Mouse (Mus musculus) forebrain, embryonic 13.5 days (tissue): ENCODE data around the gene Btg4. TPM values are rescaled to one million over a fixed set of nuclear protein-coding genes. Genes with fewer than 3 reads are reported as not detected.

ENCODE experiments used
- ATAC-seq: fragments of 200-750 bp; cut with Nextera tagmentation; 2 replicates; pipeline ENCODE4 v1.8.0; 2017
- H3K27ac ChIP-seq: fragments of 300-500 bp; sonication (generic); 2 replicates; pipeline ENCODE4 v1.5.1; 2015; ENCODE audit warnings: inconsistent platforms, mild to moderate bottlenecking, moderate library complexity
- H3K27me3 ChIP-seq: fragments of 300-500 bp; sonication (generic); 2 replicates; pipeline ENCODE4 v1.6.1; 2015; ENCODE audit warnings: mild to moderate bottlenecking, inconsistent platforms
- H3K36me3 ChIP-seq: fragments of 300-500 bp; sonication (generic); 2 replicates; pipeline ENCODE4 v1.6.1; 2015; ENCODE audit warnings: mild to moderate bottlenecking, inconsistent platforms; ENCODE audit not compliant: poor library complexity, severe bottlenecking
- H3K4me1 ChIP-seq: fragments of 300-500 bp; sonication (generic); 2 replicates; pipeline ENCODE4 v1.6.1; 2015; ENCODE audit warnings: inconsistent platforms
- H3K4me2 ChIP-seq: fragments of 300-500 bp; sonication (generic); 2 replicates; pipeline ENCODE4 v1.6.1; 2015; ENCODE audit warnings: inconsistent platforms, mild to moderate bottlenecking, moderate library complexity
- H3K4me3 ChIP-seq: fragments of 300-500 bp; sonication (generic); 2 replicates; pipeline ENCODE4 v1.5.1; 2015; ENCODE audit warnings: mild to moderate bottlenecking, inconsistent platforms
- H3K9ac ChIP-seq: fragments of 300-500 bp; sonication (generic); 2 replicates; pipeline ENCODE4 v1.6.1; 2015; ENCODE audit warnings: mild to moderate bottlenecking, inconsistent platforms
- H3K9me3 ChIP-seq: fragments of 300-500 bp; sonication (generic); replicated peaks from 2 replicates; pipeline ENCODE4 v1.6.1; 2016; ENCODE audit warnings: inconsistent platforms
- WGBS: fragments of 180-500 bp; shearing (Covaris S2); methylation state at CpG from one replicate; pipeline ENCODE4 v1.1.7; 2015; 5-methylcytosine and 5-hydroxymethylcytosine counted together
- polyA plus RNA-seq: library from polyadenylated mRNA; unstranded; fragments of >200 nt; fragmentation: Nextera tagmentation; extraction: Ambion mirVana; gene quantifications from 2 replicates; pipeline ENCODE4 v1.2.1, GENCODE M21; 2015

The Btg4 gene
- polyA plus RNA-seq, 1 experiment from 2014 or later: not detected

DNA sequence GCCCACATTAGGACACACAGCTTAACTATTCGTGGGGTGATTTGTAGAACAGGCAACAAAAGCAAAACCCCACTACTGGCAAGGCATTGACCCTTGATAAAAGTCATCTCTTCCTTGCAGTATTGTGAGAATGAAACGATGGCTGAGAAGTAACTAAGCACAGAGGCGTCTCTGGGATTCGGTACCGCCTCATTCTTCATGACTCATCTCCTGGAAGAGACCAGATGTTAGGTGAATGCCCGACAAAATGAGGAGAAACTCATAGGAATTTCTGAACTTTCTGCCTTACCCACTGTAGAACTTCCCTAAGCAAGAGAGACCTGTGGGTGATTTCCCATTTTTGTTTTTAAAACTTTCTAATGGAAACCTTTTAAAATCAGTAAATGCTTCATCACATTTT, 18.6 kb upstream of the Btg4 start:
- no peak for ATAC-seq
- no peaks in the 10 kb centered on the region for H3K4me1 ChIP-seq
- H3K27ac ChIP-seq: no peak overlapping the region
- H3K9ac ChIP-seq: no peak overlapping the region
- no peaks in the 10 kb centered on the region for H3K9me3 ChIP-seq
- WGBS: 88% methylated on average over 6 of the region's 6 CpGs
- H3K36me3 ChIP-seq: no peaks in the 10 kb centered on the region
- no peaks in the 10 kb centered on the region for H3K27me3 ChIP-seq
- H3K4me3 ChIP-seq: no peak overlapping the region
- H3K4me2 ChIP-seq: no peak overlapping the region

GRCm38 (mm10) chr9:51052180-51052579, 8.5 kb upstream of the Btg4 start:
- no peaks in the 10 kb centered on the region for H3K27me3 ChIP-seq
- 72% methylated on average over 3 of the region's 3 CpGs for WGBS
- H3K4me2 ChIP-seq: no peak overlapping the region
- no peaks in the 10 kb centered on the region for H3K9me3 ChIP-seq
- no peak overlapping the region for H3K4me3 ChIP-seq
- no peak for ATAC-seq
- no peaks in the 10 kb centered on the region for H3K36me3 ChIP-seq
- H3K4me1 ChIP-seq: no peaks in the 10 kb centered on the region
- no peak overlapping the region for H3K27ac ChIP-seq
- no peak overlapping the region for H3K9ac ChIP-seq

DNA sequence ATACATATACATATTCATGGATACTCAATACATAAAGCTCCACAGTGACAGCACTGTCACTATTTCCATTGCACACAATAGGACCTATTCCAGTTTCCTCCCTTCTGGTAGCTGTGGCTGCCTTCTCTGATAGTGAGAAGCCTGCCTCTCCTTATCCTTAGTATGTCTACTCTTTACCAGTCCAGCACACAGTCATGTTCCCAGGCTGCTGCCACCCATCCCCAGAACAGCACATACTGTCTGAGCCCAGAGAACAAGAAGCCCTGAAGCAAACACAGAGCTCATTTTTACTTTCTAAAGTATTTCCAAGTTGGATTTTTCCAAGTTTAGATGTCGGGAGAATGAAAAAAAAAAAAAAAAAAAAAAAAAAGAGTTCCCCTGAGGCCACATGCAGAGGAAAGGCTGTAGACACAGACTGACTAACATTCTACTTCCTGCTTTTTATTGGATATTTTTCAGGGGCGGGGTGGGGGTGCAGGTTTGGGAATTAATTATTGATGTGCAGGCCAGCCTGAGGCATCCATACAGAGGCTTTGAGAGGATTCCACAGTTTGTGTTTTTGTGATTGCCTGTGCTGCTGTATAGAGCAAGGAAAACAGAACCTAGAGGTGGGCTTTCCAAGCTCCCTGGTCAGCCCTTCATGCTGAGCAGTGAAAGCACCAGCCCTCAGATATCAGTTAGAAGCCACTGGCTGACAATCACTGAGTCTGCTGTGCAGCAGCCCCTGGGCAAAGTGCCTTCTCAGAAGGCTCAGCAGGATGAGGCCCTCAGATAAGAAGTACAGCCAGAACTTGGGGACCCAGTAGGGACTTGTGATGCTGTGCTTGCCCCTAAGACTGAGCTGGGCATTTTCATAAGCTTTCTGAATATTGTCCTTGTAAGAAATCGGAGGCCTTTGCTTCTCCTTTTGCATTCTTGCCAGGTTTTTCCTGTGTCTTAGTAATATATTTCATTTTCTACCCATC, 4.1 kb upstream of the Btg4 start:
- no peaks in the 10 kb centered on the region for H3K27me3 ChIP-seq
- H3K4me2 ChIP-seq: no peak overlapping the region
- H3K4me3 ChIP-seq: no peak overlapping the region
- H3K9ac ChIP-seq: no peak overlapping the region
- ATAC-seq: no peak
- no peaks in the 10 kb centered on the region for H3K9me3 ChIP-seq
- no peaks in the 10 kb centered on the region for H3K36me3 ChIP-seq
- no peak overlapping the region for H3K27ac ChIP-seq
- 71% methylated on average over 3 of the region's 3 CpGs for WGBS
- H3K4me1 ChIP-seq: no peaks in the 10 kb centered on the region

GRCm38 (mm10) chr9:51058951-51059521, 1.7 kb upstream of the Btg4 start:
- H3K36me3 ChIP-seq: no peaks in the 10 kb centered on the region
- H3K9me3 ChIP-seq: no peaks in the 10 kb centered on the region
- H3K4me3 ChIP-seq: no peak overlapping the region
- no peaks in the 10 kb centered on the region for H3K4me1 ChIP-seq
- no peaks in the 10 kb centered on the region for H3K27me3 ChIP-seq
- no peak for ATAC-seq
- 75% methylated on average over 4 of the region's 4 CpGs for WGBS
- no peak overlapping the region for H3K4me2 ChIP-seq
- H3K9ac ChIP-seq: no peak overlapping the region
- no peak overlapping the region for H3K27ac ChIP-seq

- no peaks in the 10 kb centered on the region for H3K36me3 ChIP-seq
- H3K9me3 ChIP-seq: no peaks in the 10 kb centered on the region
- H3K9ac ChIP-seq: no peak overlapping the region
- H3K27ac ChIP-seq: no peak overlapping the region
- ATAC-seq: peak; percentile 58; the same call in 1 of the 2 replicates
- H3K4me1 ChIP-seq: no peaks in the 10 kb centered on the region
- no peak overlapping the region for H3K4me3 ChIP-seq
- H3K27me3 ChIP-seq: no peaks in the 10 kb centered on the region
- WGBS: 74% methylated on average over 3 of the region's 3 CpGs
- H3K4me2 ChIP-seq: no peak overlapping the region
These were observed 7.5 kb downstream of the Btg4 start for GRCm38 (mm10) chr9:51068202-51068601.

- H3K27me3 ChIP-seq: no peaks in the 10 kb centered on the region
- WGBS: 85% methylated on average over 4 of the region's 4 CpGs
- H3K4me3 ChIP-seq: no peak overlapping the region
- no peak for ATAC-seq
- no peak overlapping the region for H3K9ac ChIP-seq
- no peak overlapping the region for H3K27ac ChIP-seq
- H3K9me3 ChIP-seq: no peaks in the 10 kb centered on the region
- peaks cover 7% of the 10 kb centered on the region for H3K4me1 ChIP-seq
- H3K36me3 ChIP-seq: no peaks in the 10 kb centered on the region
- H3K4me2 ChIP-seq: no peak overlapping the region
These were observed 10.1 kb downstream of the Btg4 start for GRCm38 (mm10) chr9:51070801-51071200.

DNA sequence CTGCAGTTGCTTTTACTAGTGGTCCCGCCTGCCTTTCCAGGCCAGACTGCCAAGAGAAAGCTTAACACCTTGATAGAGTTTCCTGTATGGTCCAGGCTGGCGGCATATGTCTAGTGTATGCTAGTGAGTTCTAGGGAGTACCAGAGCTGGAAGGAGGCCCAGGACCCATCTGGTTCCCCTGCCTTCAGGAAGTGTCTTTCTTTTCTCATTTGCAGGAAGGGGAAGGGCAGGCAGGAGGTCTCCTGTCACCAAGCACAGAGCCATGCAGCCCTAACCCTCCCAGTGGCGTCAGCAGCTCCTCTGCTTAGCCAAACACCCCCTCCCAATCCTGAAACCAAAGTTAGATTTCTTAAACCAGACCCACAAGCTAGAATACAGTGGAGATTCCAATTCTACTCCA, 15.1 kb downstream of the Btg4 start:
- Histone ChIP-seq H3K27me3 (no peaks in the 10 kb centered on the region), H3K36me3 (no peaks in the 10 kb centered on the region), H3K9ac (no peak overlapping the region), H3K27ac (peak overlapping the region; percentile 25; the same call in 1 of the 2 replicates), H3K4me1 (peaks cover 23% of the 10 kb centered on the region), H3K4me2 (peak overlapping the region; percentile 80), H3K9me3 (no peaks in the 10 kb centered on the region), H3K4me3 (peak overlapping the region; percentile 42; the same call in 1 of the 2 replicates)
- WGBS: 18% methylated on average over 3 of the region's 3 CpGs
- peak; percentile 75; the same call in 1 of the 2 replicates for ATAC-seq

- under 1% methylated on average over 17 of the region's 17 CpGs for WGBS
These were observed 15.7 kb downstream of the Btg4 start for GRCm38 (mm10) chr9:51076300-51076978.

GRCm38 (mm10) chr9:51076979-51077315, 16.2 kb downstream of the Btg4 start, which contains the start of gene Layn:
Gene Layn, minus strand, starts transcription at chr9:51077094.
- Histone ChIP-seq H3K4me1 (peaks cover 23% of the 10 kb centered on the region), H3K9me3 (no peaks in the 10 kb centered on the region), H3K9ac (peak within 1 kb of the TSS; percentile 62), H3K4me3 (peak within 1 kb of the TSS; percentile 42), H3K27me3 (no peaks in the 10 kb centered on the region), H3K36me3 (no peaks in the 10 kb centered on the region), H3K4me2 (peak within 1 kb of the TSS; percentile 80), H3K27ac (no peak within 1 kb of the TSS)
- 1% methylated on average over 14 of the region's 14 CpGs for WGBS
- peak; percentile 90 for ATAC-seq

More at GRCm38 (mm10) chr9:51076300-51076978, 15.7 kb downstream of the Btg4 start:
- Histone ChIP-seq H3K27ac (no peak overlapping the region), H3K4me1 (peaks cover 23% of the 10 kb centered on the region), H3K27me3 (no peaks in the 10 kb centered on the region), H3K9ac (peak overlapping the region; percentile 62), H3K36me3 (no peaks in the 10 kb centered on the region), H3K9me3 (no peaks in the 10 kb centered on the region), H3K4me3 (peak overlapping the region; percentile 42), H3K4me2 (peak overlapping the region; percentile 80)
- peak; percentile 43 for ATAC-seq

DNA sequence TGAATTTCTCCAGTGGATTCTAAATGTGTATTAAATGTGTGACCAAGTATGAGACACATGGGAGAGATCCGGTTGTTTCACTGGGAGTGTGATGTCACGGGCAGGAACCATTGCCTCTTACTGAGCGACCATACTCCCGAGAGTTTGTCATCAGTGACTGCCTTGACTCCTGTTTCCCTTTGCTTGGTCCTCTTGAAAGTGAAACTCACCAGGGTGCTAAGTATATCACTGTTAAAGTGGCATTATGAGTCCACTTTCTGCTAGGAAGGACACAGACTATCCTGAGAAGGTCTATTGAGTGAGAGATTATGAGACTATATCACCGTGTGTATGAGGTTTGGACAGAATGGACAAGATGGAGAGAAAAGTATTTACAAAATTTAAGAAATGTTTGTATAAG, 20.9 kb downstream of the Btg4 start:
- Histone ChIP-seq H3K4me2 (no peak overlapping the region), H3K4me1 (peaks cover 9% of the 10 kb centered on the region), H3K27ac (no peak overlapping the region), H3K27me3 (no peaks in the 10 kb centered on the region), H3K4me3 (no peak overlapping the region), H3K36me3 (no peaks in the 10 kb centered on the region), H3K9me3 (no peaks in the 10 kb centered on the region), H3K9ac (no peak overlapping the region)
- WGBS: 87% methylated on average over 5 of the region's 5 CpGs
- no peak for ATAC-seq

DNA sequence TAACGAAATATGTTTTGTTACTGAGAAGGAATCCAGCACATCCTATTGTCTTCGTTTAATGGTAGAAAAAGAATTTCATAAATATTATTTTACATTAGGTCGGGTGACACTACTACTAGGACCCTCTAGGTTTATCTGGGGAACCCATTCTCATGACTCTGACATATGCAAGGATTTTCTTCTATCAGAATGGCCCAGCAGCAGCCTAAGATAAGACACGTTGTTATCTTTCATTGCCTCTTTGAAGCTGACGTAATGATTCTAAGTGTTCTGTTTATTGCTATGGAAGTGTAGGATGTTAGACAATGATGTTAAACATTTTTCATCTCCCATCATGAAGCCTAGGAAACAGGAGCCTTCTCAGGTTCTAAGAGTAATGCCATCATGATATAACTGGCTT, 33.0 kb downstream of the Btg4 start:
- H3K36me3 ChIP-seq: no peaks in the 10 kb centered on the region
- H3K9me3 ChIP-seq: no peaks in the 10 kb centered on the region
- 84% methylated on average over 5 of the region's 5 CpGs for WGBS
- no peak for ATAC-seq
- no peak overlapping the region for H3K4me2 ChIP-seq
- no peaks in the 10 kb centered on the region for H3K27me3 ChIP-seq
- no peak overlapping the region for H3K27ac ChIP-seq
- no peak overlapping the region for H3K4me3 ChIP-seq
- H3K9ac ChIP-seq: no peak overlapping the region
- no peaks in the 10 kb centered on the region for H3K4me1 ChIP-seq

- 48% methylated on average over 2 of the region's 2 CpGs for WGBS
- ATAC-seq: no peak
- Histone ChIP-seq H3K27me3 (0 out of 2 replicates have a peak, but pooled peaks cover 7% of the 10 kb centered on the region), H3K9ac (no peak overlapping the region), H3K36me3 (no peaks in the 10 kb centered on the region), H3K4me3 (no peak overlapping the region), H3K9me3 (no peaks in the 10 kb centered on the region), H3K4me1 (no peaks in the 10 kb centered on the region), H3K27ac (no peak overlapping the region), H3K4me2 (no peak overlapping the region)
These were observed 35.6 kb downstream of the Btg4 start for GRCm38 (mm10) chr9:51096306-51096705.
